Mouse (Mus musculus): ENCODE measurements at regions not wholly inside any gene's neighbourhood (a gene's known extent, or its start where the extent isn't known, plus 50 kb on each side); places are given as distances from the start of the nearest gene placed in this dataset.

GRCm38 (mm10) chr13:3752334-3752733, 51.8 kb downstream of the Calml3 start:
- 92% methylated on average over 5 of the region's 5 CpGs for WGBS
- Histone ChIP-seq H3K27ac (replicated peaks; ENCODE audit: low read depth, low read length) (no peak overlapping the region), H3K4me2 (ENCODE audit: low read depth, low read length) (no peak overlapping the region), H3K9ac (replicated peaks; ENCODE audit: low read length) (no peak overlapping the region), H3K27me3 (ENCODE audit: control insufficient read depth, insufficient read depth, low read length) (no peaks in the 10 kb centered on the region), H3K4me3 (ENCODE audit: low read depth, low read length) (no peak overlapping the region), H3K36me3 (replicated peaks; ENCODE audit: control insufficient read depth, insufficient read depth, low read depth, low read length) (no peaks in the 10 kb centered on the region), H3K4me1 (ENCODE audit: control insufficient read depth, insufficient read depth, low read length) (no peaks in the 10 kb centered on the region; the same call in 1 of the 2 replicates), H3K9me3 (replicated peaks; ENCODE audit: control insufficient read depth, low read length) (no peaks in the 10 kb centered on the region)
- ATAC-seq (replicated peaks; ENCODE audit: insufficient number of reproducible peaks, low FRiP score, low TSS enrichment, low read depth): no peak
- no peak for DNase-seq (ENCODE audit: low spot score)

DNA sequence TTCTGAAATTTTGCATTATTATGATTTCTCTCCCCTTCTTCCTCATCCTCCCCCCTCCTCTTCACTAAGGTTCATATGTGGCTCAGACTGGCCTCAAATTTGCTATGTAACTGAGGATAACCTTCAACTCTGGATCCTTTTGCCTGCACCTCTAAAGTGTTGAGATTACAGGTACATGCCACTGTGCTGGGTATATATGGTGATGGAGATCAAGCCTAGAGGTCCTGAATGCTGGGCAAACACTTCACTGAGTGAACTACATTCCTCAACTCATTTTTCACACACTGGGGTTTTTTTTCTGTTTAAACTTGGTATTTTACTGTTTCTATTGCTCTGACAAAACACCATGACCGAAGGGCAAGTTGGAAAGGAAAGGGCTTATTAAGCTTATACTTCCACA, 52.9 kb downstream of the Calml3 start:
- Histone ChIP-seq H3K36me3 (replicated peaks; ENCODE audit: control insufficient read depth, insufficient read depth, low read depth, low read length) (no peaks in the 10 kb centered on the region), H3K9me3 (replicated peaks; ENCODE audit: control insufficient read depth, low read length) (no peaks in the 10 kb centered on the region), H3K27me3 (ENCODE audit: control insufficient read depth, insufficient read depth, low read length) (no peaks in the 10 kb centered on the region), H3K9ac (replicated peaks; ENCODE audit: low read length) (no peak overlapping the region), H3K4me3 (ENCODE audit: low read depth, low read length) (no peak overlapping the region), H3K27ac (replicated peaks; ENCODE audit: low read depth, low read length) (no peak overlapping the region), H3K4me2 (ENCODE audit: low read depth, low read length) (no peak overlapping the region), H3K4me1 (ENCODE audit: control insufficient read depth, insufficient read depth, low read length) (no peaks in the 10 kb centered on the region; the same call in 1 of the 2 replicates)
- no peak for ATAC-seq (replicated peaks; ENCODE audit: insufficient number of reproducible peaks, low FRiP score, low TSS enrichment, low read depth)
- DNase-seq (ENCODE audit: low spot score): no peak
- WGBS: 78% methylated on average over 1 of the region's 1 CpGs

GRCm38 (mm10) chr13:3750756-3751155, 53.4 kb downstream of the Calml3 start:
- ATAC-seq (replicated peaks; ENCODE audit: insufficient number of reproducible peaks, low FRiP score, low TSS enrichment, low read depth) (no peak), DNase-seq (ENCODE audit: low spot score) (no peak)
- Histone ChIP-seq H3K4me3 (ENCODE audit: low read depth, low read length) (no peak overlapping the region), H3K4me1 (ENCODE audit: control insufficient read depth, insufficient read depth, low read length) (no peaks in the 10 kb centered on the region; the same call in 1 of the 2 replicates), H3K9ac (replicated peaks; ENCODE audit: low read length) (no peak overlapping the region), H3K27me3 (ENCODE audit: control insufficient read depth, insufficient read depth, low read length) (no peaks in the 10 kb centered on the region), H3K36me3 (replicated peaks; ENCODE audit: control insufficient read depth, insufficient read depth, low read depth, low read length) (no peaks in the 10 kb centered on the region), H3K27ac (replicated peaks; ENCODE audit: low read depth, low read length) (no peak overlapping the region), H3K9me3 (replicated peaks; ENCODE audit: control insufficient read depth, low read length) (no peaks in the 10 kb centered on the region), H3K4me2 (ENCODE audit: low read depth, low read length) (no peak overlapping the region)
- WGBS: 57% methylated on average over 1 of the region's 1 CpGs

GRCm38 (mm10) chr13:3749646-3750045, 54.5 kb downstream of the Calml3 start:
- H3K4me1 ChIP-seq (ENCODE audit: control insufficient read depth, insufficient read depth, low read length): no peaks in the 10 kb centered on the region; the same call in 1 of the 2 replicates
- H3K9ac ChIP-seq (replicated peaks; ENCODE audit: low read length): no peak overlapping the region
- H3K27me3 ChIP-seq (ENCODE audit: control insufficient read depth, insufficient read depth, low read length): no peaks in the 10 kb centered on the region
- DNase-seq (ENCODE audit: low spot score): no peak
- H3K36me3 ChIP-seq (replicated peaks; ENCODE audit: control insufficient read depth, insufficient read depth, low read depth, low read length): no peaks in the 10 kb centered on the region
- 92% methylated on average over 3 of the region's 3 CpGs for WGBS
- H3K4me3 ChIP-seq (ENCODE audit: low read depth, low read length): no peak overlapping the region
- no peak for ATAC-seq (replicated peaks; ENCODE audit: insufficient number of reproducible peaks, low FRiP score, low TSS enrichment, low read depth)
- no peak overlapping the region for H3K4me2 ChIP-seq (ENCODE audit: low read depth, low read length)
- H3K9me3 ChIP-seq (replicated peaks; ENCODE audit: control insufficient read depth, low read length): no peaks in the 10 kb centered on the region
- H3K27ac ChIP-seq (replicated peaks; ENCODE audit: low read depth, low read length): no peak overlapping the region

DNA sequence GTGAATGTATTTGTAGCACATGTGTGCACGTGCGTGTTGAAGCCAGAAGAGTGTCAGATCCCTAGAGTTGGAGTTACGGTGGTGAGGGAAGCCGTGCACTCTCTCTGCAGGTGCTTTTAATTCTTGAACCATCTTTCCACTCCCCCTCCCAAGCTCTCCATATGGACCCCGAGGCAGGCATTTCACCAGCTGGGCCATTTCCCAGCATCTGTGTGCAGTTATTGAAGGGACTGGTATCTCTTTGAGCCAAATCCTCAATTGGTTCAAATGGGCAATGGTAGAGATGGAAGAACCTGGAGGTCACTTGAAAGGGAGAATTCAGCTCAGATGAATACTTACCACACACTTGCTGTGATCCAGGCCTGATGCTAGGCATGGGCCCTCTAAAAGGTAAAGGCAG, 55.3 kb downstream of the Calml3 start:
- no peak overlapping the region for H3K4me3 ChIP-seq (ENCODE audit: low read depth, low read length)
- WGBS: 46% methylated on average over 5 of the region's 5 CpGs

DNA sequence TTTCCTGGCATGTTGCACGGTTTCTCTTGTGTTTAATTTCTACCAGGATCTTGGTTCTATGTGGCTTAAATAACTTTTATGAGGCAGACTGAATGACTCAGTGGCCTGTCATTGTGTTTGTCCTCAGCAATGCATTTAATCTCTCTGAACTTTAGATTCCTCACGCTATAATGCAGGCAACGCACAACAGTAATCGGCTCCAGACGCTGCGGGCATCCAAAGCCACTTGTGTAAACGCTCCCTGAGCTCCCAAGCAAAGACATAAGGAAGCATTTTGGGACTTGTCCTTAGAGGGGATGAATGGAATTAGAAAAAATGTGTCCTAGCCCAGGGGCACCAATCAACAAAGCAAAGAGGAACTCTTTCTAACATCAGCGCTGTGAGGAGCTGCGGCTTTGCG, 57.6 kb downstream of the Calml3 start:
- DNase-seq (ENCODE audit: low spot score): peak; percentile 90
- no peak overlapping the region for H3K4me2 ChIP-seq (ENCODE audit: low read depth, low read length)
- no peaks in the 10 kb centered on the region for H3K9me3 ChIP-seq (replicated peaks; ENCODE audit: control insufficient read depth, low read length)
- ATAC-seq (replicated peaks; ENCODE audit: insufficient number of reproducible peaks, low FRiP score, low TSS enrichment, low read depth): no peak; the same call in 1 of the 2 replicates
- H3K27ac ChIP-seq (replicated peaks; ENCODE audit: low read depth, low read length): peak overlapping the region; percentile 78
- H3K9ac ChIP-seq (replicated peaks; ENCODE audit: low read length): no peak overlapping the region
- H3K4me3 ChIP-seq (ENCODE audit: low read depth, low read length): no peak overlapping the region
- no peaks in the 10 kb centered on the region for H3K36me3 ChIP-seq (replicated peaks; ENCODE audit: control insufficient read depth, insufficient read depth, low read depth, low read length)
- H3K27me3 ChIP-seq (ENCODE audit: control insufficient read depth, insufficient read depth, low read length): no peaks in the 10 kb centered on the region
- 15% methylated on average over 10 of the region's 10 CpGs for WGBS
- H3K4me1 ChIP-seq (ENCODE audit: control insufficient read depth, insufficient read depth, low read length): peaks cover 3% of the 10 kb centered on the region; the same call in 1 of the 2 replicates

More for the DNA sequence above, 55.3 kb downstream of the Calml3 start:
- no peaks in the 10 kb centered on the region for H3K36me3 ChIP-seq (replicated peaks; ENCODE audit: control insufficient read depth, insufficient read depth, low read depth, low read length)
- H3K27ac ChIP-seq (replicated peaks; ENCODE audit: low read depth, low read length): no peak overlapping the region
- no peaks in the 10 kb centered on the region; the same call in 1 of the 2 replicates for H3K4me1 ChIP-seq (ENCODE audit: control insufficient read depth, insufficient read depth, low read length)
- no peaks in the 10 kb centered on the region for H3K9me3 ChIP-seq (replicated peaks; ENCODE audit: control insufficient read depth, low read length)
- ATAC-seq (replicated peaks; ENCODE audit: insufficient number of reproducible peaks, low FRiP score, low TSS enrichment, low read depth) (no peak), DNase-seq (ENCODE audit: low spot score) (peak; percentile 74)
- H3K9ac ChIP-seq (replicated peaks; ENCODE audit: low read length): no peak overlapping the region
- no peak overlapping the region for H3K4me2 ChIP-seq (ENCODE audit: low read depth, low read length)
- H3K27me3 ChIP-seq (ENCODE audit: control insufficient read depth, insufficient read depth, low read length): no peaks in the 10 kb centered on the region

DNA sequence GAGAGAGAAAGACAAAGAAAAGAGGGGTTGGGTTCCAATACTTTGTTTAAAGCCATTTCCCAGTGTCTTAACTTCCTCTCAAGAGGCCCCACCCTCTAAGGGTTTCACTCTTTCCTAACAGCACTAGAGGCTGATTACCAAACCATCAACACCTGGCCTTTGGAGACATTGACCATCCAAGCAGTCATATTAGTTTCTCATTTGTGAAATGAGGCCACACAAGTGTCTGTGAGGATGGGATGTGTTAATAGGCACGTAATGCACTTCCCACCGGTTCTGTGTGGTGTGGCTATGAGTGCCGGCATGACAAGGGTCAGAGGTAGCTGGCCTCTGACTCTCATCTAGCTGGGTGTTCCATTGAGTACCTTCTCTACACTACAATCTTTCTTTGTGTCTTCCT, 59.2 kb downstream of the Calml3 start:
- DNase-seq (ENCODE audit: low spot score) (no peak), ATAC-seq (replicated peaks; ENCODE audit: insufficient number of reproducible peaks, low FRiP score, low TSS enrichment, low read depth) (no peak)
- H3K27me3 ChIP-seq (ENCODE audit: control insufficient read depth, insufficient read depth, low read length): no peaks in the 10 kb centered on the region
- H3K27ac ChIP-seq (replicated peaks; ENCODE audit: low read depth, low read length): no peak overlapping the region
- H3K36me3 ChIP-seq (replicated peaks; ENCODE audit: control insufficient read depth, insufficient read depth, low read depth, low read length): no peaks in the 10 kb centered on the region
- no peak overlapping the region for H3K4me2 ChIP-seq (ENCODE audit: low read depth, low read length)
- H3K4me1 ChIP-seq (ENCODE audit: control insufficient read depth, insufficient read depth, low read length): peaks cover 3% of the 10 kb centered on the region; the same call in 1 of the 2 replicates
- no peak overlapping the region for H3K9ac ChIP-seq (replicated peaks; ENCODE audit: low read length)
- H3K9me3 ChIP-seq (replicated peaks; ENCODE audit: control insufficient read depth, low read length): no peaks in the 10 kb centered on the region
- no peak overlapping the region for H3K4me3 ChIP-seq (ENCODE audit: low read depth, low read length)
- 57% methylated on average over 3 of the region's 3 CpGs for WGBS

DNA sequence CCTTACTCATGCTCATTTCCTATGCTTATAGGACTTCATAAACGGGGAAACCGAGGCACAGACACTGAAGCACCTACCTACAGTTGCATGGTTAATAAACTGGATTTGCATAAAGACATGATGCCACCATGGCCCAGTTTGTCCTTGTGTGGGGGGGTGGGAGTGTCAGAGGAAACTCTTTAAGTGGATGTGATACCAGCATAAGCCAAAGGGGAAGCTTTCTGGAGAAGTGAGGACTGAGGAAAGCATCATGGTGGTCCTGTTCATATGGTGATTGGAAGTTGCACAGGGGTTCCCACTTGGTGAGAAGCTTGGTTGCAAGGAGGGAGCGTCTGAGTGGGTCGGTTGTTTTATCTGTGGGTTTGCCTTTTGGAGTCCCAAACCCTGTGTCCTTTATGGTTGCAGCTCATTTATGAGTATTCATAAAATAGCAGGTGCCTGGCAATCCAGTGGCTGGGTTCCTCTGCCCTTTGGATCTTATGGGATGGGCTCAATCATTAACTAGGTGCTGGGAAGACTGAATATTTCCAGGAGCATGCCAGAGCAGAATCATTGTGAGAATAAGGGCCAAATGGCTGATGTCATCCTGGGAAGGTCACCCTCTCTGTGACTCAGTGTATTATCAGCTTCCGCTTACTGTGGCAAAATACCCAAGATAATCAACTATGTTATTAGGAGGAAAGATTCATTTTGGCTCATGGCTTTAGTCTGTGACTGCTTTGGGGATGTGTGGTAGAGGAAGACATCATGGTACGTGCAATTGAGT, 60.2 kb downstream of the Calml3 start:
- peaks cover 3% of the 10 kb centered on the region; the same call in 1 of the 2 replicates for H3K4me1 ChIP-seq (ENCODE audit: control insufficient read depth, insufficient read depth, low read length)
- H3K4me2 ChIP-seq (ENCODE audit: low read depth, low read length): no peak overlapping the region
- no peaks in the 10 kb centered on the region for H3K9me3 ChIP-seq (replicated peaks; ENCODE audit: control insufficient read depth, low read length)
- H3K9ac ChIP-seq (replicated peaks; ENCODE audit: low read length): no peak overlapping the region
- WGBS: 90% methylated on average over 6 of the region's 6 CpGs
- H3K4me3 ChIP-seq (ENCODE audit: low read depth, low read length): no peak overlapping the region
- peak overlapping the region; percentile 95 for H3K27ac ChIP-seq (replicated peaks; ENCODE audit: low read depth, low read length)
- no peak for DNase-seq (ENCODE audit: low spot score)
- no peaks in the 10 kb centered on the region for H3K36me3 ChIP-seq (replicated peaks; ENCODE audit: control insufficient read depth, insufficient read depth, low read depth, low read length)
- H3K27me3 ChIP-seq (ENCODE audit: control insufficient read depth, insufficient read depth, low read length): no peaks in the 10 kb centered on the region
- no peak for ATAC-seq (replicated peaks; ENCODE audit: insufficient number of reproducible peaks, low FRiP score, low TSS enrichment, low read depth)
